Mouse (Mus musculus) lung, embryonic 14.5 days (tissue): Measurements from ENCODE around the gene Tmed11. TPM values are rescaled to one million over a fixed set of nuclear protein-coding genes. Genes with fewer than 3 reads are reported as not detected.
"Not testable (repeated sequence)": the region's sequence is repeated elsewhere in the genome, so short reads cannot be mapped to it uniquely, and the experiment has no call there.

Source experiments
- ATAC-seq: fragments of 200-750 bp; cut with Nextera tagmentation; 2 replicates; pipeline ENCODE4 v1.8.0; 2017; ENCODE audit warnings: mild to moderate bottlenecking, moderate TSS enrichment, moderate library complexity; ENCODE audit not compliant: insufficient read depth
- DNase-seq: peaks from one replicate; pipeline ENCODE4 v3.0.0-alpha.2; 2015
- H3K27ac ChIP-seq: fragments of 300-500 bp; sonication (generic); 2 replicates; pipeline ENCODE4 v1.5.1; 2014; ENCODE audit warnings: low read depth, mild to moderate bottlenecking, moderate library complexity
- H3K27me3 ChIP-seq: fragments of 300-500 bp; sonication (generic); 2 replicates; pipeline ENCODE4 v1.6.1; 2014; ENCODE audit warnings: low read length, control low read depth; ENCODE audit not compliant: insufficient read depth
- H3K36me3 ChIP-seq: fragments of 300-500 bp; sonication (generic); 2 replicates; pipeline ENCODE4 v1.6.1; 2014; ENCODE audit warnings: control low read depth; ENCODE audit not compliant: insufficient read depth
- H3K4me1 ChIP-seq: fragments of 300-500 bp; sonication (generic); 2 replicates; pipeline ENCODE4 v1.6.1; 2014; ENCODE audit warnings: antibody characterized with exemption, control low read depth; ENCODE audit not compliant: insufficient read depth
- H3K4me2 ChIP-seq: fragments of 300-500 bp; sonication (generic); 2 replicates; pipeline ENCODE4 v1.6.1; 2014; ENCODE audit warnings: mild to moderate bottlenecking
- H3K4me3 ChIP-seq: fragments of 300-500 bp; sonication (generic); 2 replicates; pipeline ENCODE4 v1.5.1; 2014; ENCODE audit warnings: low read depth, low read length
- H3K9ac ChIP-seq: fragments of 300-500 bp; sonication (generic); 2 replicates; pipeline ENCODE4 v1.6.1; 2014
- H3K9me3 ChIP-seq: fragments of 300-500 bp; sonication (generic); 2 replicates; pipeline ENCODE4 v1.6.1; 2016; ENCODE audit warnings: low read depth, low read length, control low read depth
- CTCF ChIP-seq: IDR thresholded peaks from 2 replicates; pipeline ENCODE4 v1.5.1; 2016; ENCODE audit warnings: antibody characterized with exemption, low read depth
- WGBS: fragments of 180-500 bp; shearing (Covaris S2); extraction: QIAGEN DNeasy Blood & Tissue Kit; methylation state at CpG from one replicate; pipeline ENCODE4 v1.1.7; 2014; 5-methylcytosine and 5-hydroxymethylcytosine counted together
- polyA plus RNA-seq: library from polyadenylated mRNA; unstranded; fragments of >200 nt; fragmentation: Nextera tagmentation; extraction: Ambion mirVana; gene quantifications from 2 replicates; pipeline ENCODE4 v1.2.1, GENCODE M21; 2014

The Tmed11 gene
- polyA plus RNA-seq, 1 experiment from 2014 or later: not detected

GRCm38 (mm10) chr5:108758396-108758795 lies 36.8 kb downstream of the Tmed11 start:
- Histone ChIP-seq H3K36me3 (no peaks in the 10 kb centered on the region), H3K4me1 (no peaks in the 10 kb centered on the region), H3K4me3 (no peak overlapping the region), H3K9me3 (no peaks in the 10 kb centered on the region), H3K27me3 (no peaks in the 10 kb centered on the region), H3K4me2 (no peak overlapping the region), H3K9ac (no peak overlapping the region), H3K27ac (no peak overlapping the region)
- 35% methylated on average over 3 of the region's 3 CpGs for WGBS
- DNase-seq (peak; percentile 46), ATAC-seq (no peak)
- peak; percentile 37; the same call in 1 of the 2 replicates for TF ChIP-seq CTCF

GRCm38 (mm10) chr5:108751258-108751657 lies 43.9 kb downstream of the Tmed11 start:
- WGBS: 69% methylated on average over 4 of the region's 4 CpGs

GRCm38 (mm10) chr5:108750328-108751210 lies 44.6 kb downstream of the Tmed11 start:
- no peak overlapping the region for H3K4me3 ChIP-seq
- H3K27ac ChIP-seq: no peak overlapping the region
- no peak for TF ChIP-seq CTCF
- H3K4me2 ChIP-seq: no peak overlapping the region
- DNase-seq: no peak
- H3K36me3 ChIP-seq: no peaks in the 10 kb centered on the region
- H3K9ac ChIP-seq: no peak overlapping the region
- no peaks in the 10 kb centered on the region for H3K27me3 ChIP-seq
- no peaks in the 10 kb centered on the region for H3K4me1 ChIP-seq
- 69% methylated on average over 5 of the region's 5 CpGs for WGBS
- ATAC-seq: no peak
- H3K9me3 ChIP-seq: no peaks in the 10 kb centered on the region

More at GRCm38 (mm10) chr5:108751258-108751657, 43.9 kb downstream of the Tmed11 start:
- H3K36me3 ChIP-seq, DNase-seq, H3K4me3 ChIP-seq, H3K4me1 ChIP-seq, H3K9ac ChIP-seq, H3K27ac ChIP-seq, H3K9me3 ChIP-seq, H3K27me3 ChIP-seq, ATAC-seq, H3K4me2 ChIP-seq: not testable (repeated sequence)

GRCm38 (mm10) chr5:108744629-108745028 lies 50.5 kb downstream of the Tmed11 start:
- H3K4me1 ChIP-seq: no peaks in the 10 kb centered on the region
- TF ChIP-seq CTCF: no peak
- no peak overlapping the region for H3K4me2 ChIP-seq
- no peaks in the 10 kb centered on the region for H3K27me3 ChIP-seq
- H3K27ac ChIP-seq: no peak overlapping the region
- no peaks in the 10 kb centered on the region for H3K9me3 ChIP-seq
- H3K9ac ChIP-seq: no peak overlapping the region
- WGBS: 83% methylated on average over 3 of the region's 3 CpGs
- H3K36me3 ChIP-seq: no peaks in the 10 kb centered on the region
- DNase-seq (no peak), ATAC-seq (no peak)
- H3K4me3 ChIP-seq: no peak overlapping the region

GRCm38 (mm10) chr5:108743856-108744255 lies 51.3 kb downstream of the Tmed11 start:
- Histone ChIP-seq H3K4me3 (no peak overlapping the region), H3K4me2 (no peak overlapping the region), H3K36me3 (no peaks in the 10 kb centered on the region), H3K27ac (no peak overlapping the region), H3K9ac (no peak overlapping the region), H3K9me3 (no peaks in the 10 kb centered on the region), H3K27me3 (no peaks in the 10 kb centered on the region), H3K4me1 (no peaks in the 10 kb centered on the region)
- no peak for DNase-seq
- WGBS: 63% methylated on average over 2 of the region's 2 CpGs
- TF ChIP-seq CTCF: peak; percentile 30
- no peak for ATAC-seq

- WGBS: 61% methylated on average over 2 of the region's 2 CpGs
- no peak overlapping the region for H3K4me2 ChIP-seq
- no peaks in the 10 kb centered on the region for H3K9me3 ChIP-seq
- no peaks in the 10 kb centered on the region for H3K4me1 ChIP-seq
- no peak overlapping the region for H3K27ac ChIP-seq
- no peak overlapping the region for H3K9ac ChIP-seq
- ATAC-seq (no peak), DNase-seq (no peak)
- H3K4me3 ChIP-seq: no peak overlapping the region
- TF ChIP-seq CTCF: no peak
- H3K27me3 ChIP-seq: no peaks in the 10 kb centered on the region
- H3K36me3 ChIP-seq: no peaks in the 10 kb centered on the region
Measured at GRCm38 (mm10) chr5:108742596-108742995, 52.6 kb downstream of the Tmed11 start.

- TF ChIP-seq CTCF: no peak
- Histone ChIP-seq H3K9ac (no peak overlapping the region), H3K27ac (no peak overlapping the region), H3K4me2 (no peak overlapping the region), H3K36me3 (no peaks in the 10 kb centered on the region), H3K4me3 (no peak overlapping the region), H3K9me3 (no peaks in the 10 kb centered on the region), H3K27me3 (no peaks in the 10 kb centered on the region), H3K4me1 (no peaks in the 10 kb centered on the region)
- ATAC-seq: no peak
- no peak for DNase-seq
- WGBS: 73% methylated on average over 2 of the region's 2 CpGs
Measured at GRCm38 (mm10) chr5:108741844-108742243, 53.3 kb downstream of the Tmed11 start.
